Mouse (Mus musculus) limb, embryonic 11.5 days (tissue): ENCODE measurements at regions not wholly inside any gene's neighbourhood (a gene's known extent, or its start where the extent isn't known, plus 50 kb on each side); places are given as distances from the start of the nearest gene placed in this dataset.

Experiments used
- ATAC-seq: fragments of 200-750 bp; cut with Nextera tagmentation; 2 replicates; pipeline ENCODE4 v1.8.0; 2017; ENCODE audit warnings: low read depth; ENCODE audit not compliant: insufficient number of reproducible peaks, low FRiP score, low TSS enrichment
- DNase-seq: peaks from one replicate; pipeline ENCODE4 v3.0.0-alpha.2; 2015; ENCODE audit warnings: low spot score
- H3K27ac ChIP-seq: fragments of 300-500 bp; sonication (generic); replicated peaks from 2 replicates; pipeline ENCODE4 v1.5.1; 2014; ENCODE audit warnings: low read depth, mild to moderate bottlenecking, low read length
- H3K27me3 ChIP-seq: fragments of 300-500 bp; sonication (generic); 2 replicates; pipeline ENCODE4 v1.6.1; 2014; ENCODE audit warnings: mild to moderate bottlenecking, low read length, mixed read lengths; ENCODE audit not compliant: control insufficient read depth, insufficient read depth
- H3K36me3 ChIP-seq: fragments of 300-500 bp; sonication (generic); 2 replicates; pipeline ENCODE4 v1.6.1; 2014; ENCODE audit warnings: mild to moderate bottlenecking, low read length, moderate library complexity, mixed read lengths; ENCODE audit not compliant: control insufficient read depth, insufficient read depth
- H3K4me1 ChIP-seq: fragments of 300-500 bp; sonication (generic); 2 replicates; pipeline ENCODE4 v1.6.1; 2014; ENCODE audit warnings: low read length, mixed read lengths; ENCODE audit not compliant: control insufficient read depth, insufficient read depth
- H3K4me2 ChIP-seq: fragments of 300-500 bp; sonication (generic); 2 replicates; pipeline ENCODE4 v1.6.1; 2014; ENCODE audit warnings: low read depth, mild to moderate bottlenecking, moderate library complexity; ENCODE audit not compliant: severe bottlenecking
- H3K4me3 ChIP-seq: fragments of 300-500 bp; sonication (generic); 2 replicates; pipeline ENCODE4 v1.5.1; 2014; ENCODE audit warnings: low read depth, low read length
- H3K9ac ChIP-seq: fragments of 300-500 bp; sonication (generic); 2 replicates; pipeline ENCODE4 v1.6.1; 2014; ENCODE audit warnings: mild to moderate bottlenecking, low read length
- H3K9me3 ChIP-seq: fragments of 300-500 bp; sonication (generic); 2 replicates; pipeline ENCODE4 v1.6.1; 2016; ENCODE audit warnings: low read length; ENCODE audit not compliant: control insufficient read depth
- WGBS: fragments of 180-500 bp; shearing (Covaris S2); extraction: QIAGEN DNeasy Blood & Tissue Kit; methylation state at CpG from one replicate; pipeline ENCODE4 v1.1.7; 2014; 5-methylcytosine and 5-hydroxymethylcytosine counted together

- Histone ChIP-seq H3K9ac (no peak overlapping the region), H3K4me2 (no peak overlapping the region), H3K4me1 (peaks cover 11% of the 10 kb centered on the region), H3K27me3 (no peaks in the 10 kb centered on the region), H3K4me3 (no peak overlapping the region), H3K27ac (no peak overlapping the region), H3K36me3 (no peaks in the 10 kb centered on the region), H3K9me3 (no peaks in the 10 kb centered on the region)
- DNase-seq (no peak), ATAC-seq (no peak)
- WGBS: 81% methylated on average over 11 of the region's 11 CpGs
These were observed 113.7 kb downstream of the Phlda1 start for GRCm38 (mm10) chr10:111619627-111620270.

GRCm38 (mm10) chr10:111620927-111621676, 115.0 kb downstream of the Phlda1 start:
- H3K4me1 ChIP-seq: peaks cover 11% of the 10 kb centered on the region
- no peaks in the 10 kb centered on the region for H3K36me3 ChIP-seq
- no peak for ATAC-seq
- no peaks in the 10 kb centered on the region for H3K27me3 ChIP-seq
- H3K9ac ChIP-seq: no peak overlapping the region
- H3K9me3 ChIP-seq: no peaks in the 10 kb centered on the region
- 53% methylated on average over 11 of the region's 11 CpGs for WGBS
- H3K4me2 ChIP-seq: no peak overlapping the region
- no peak overlapping the region for H3K4me3 ChIP-seq
- H3K27ac ChIP-seq: no peak overlapping the region
- no peak for DNase-seq

- H3K27me3 ChIP-seq: no peaks in the 10 kb centered on the region
- H3K4me2 ChIP-seq: no peak overlapping the region
- H3K4me1 ChIP-seq: peaks cover 11% of the 10 kb centered on the region
- no peak for DNase-seq
- H3K9ac ChIP-seq: no peak overlapping the region
- no peak for ATAC-seq
- H3K4me3 ChIP-seq: no peak overlapping the region
- WGBS: 30% methylated on average over 4 of the region's 4 CpGs
- no peaks in the 10 kb centered on the region for H3K9me3 ChIP-seq
- no peak overlapping the region for H3K27ac ChIP-seq
- no peaks in the 10 kb centered on the region for H3K36me3 ChIP-seq
These were observed 116.7 kb downstream of the Phlda1 start for GRCm38 (mm10) chr10:111622789-111623188.

- 69% methylated on average over 2 of the region's 2 CpGs for WGBS
- no peak overlapping the region for H3K4me2 ChIP-seq
- no peaks in the 10 kb centered on the region for H3K36me3 ChIP-seq
- ATAC-seq (no peak), DNase-seq (no peak)
- no peaks in the 10 kb centered on the region for H3K27me3 ChIP-seq
- H3K9me3 ChIP-seq: no peaks in the 10 kb centered on the region
- H3K4me3 ChIP-seq: no peak overlapping the region
- H3K9ac ChIP-seq: no peak overlapping the region
- no peak overlapping the region for H3K27ac ChIP-seq
- peaks cover 11% of the 10 kb centered on the region for H3K4me1 ChIP-seq
These were observed 117.9 kb downstream of the Phlda1 start for GRCm38 (mm10) chr10:111624021-111624420.

- Histone ChIP-seq H3K9me3 (no peaks in the 10 kb centered on the region; the same call in 1 of the 2 replicates), H3K4me3 (no peak overlapping the region), H3K4me2 (no peak overlapping the region), H3K9ac (no peak overlapping the region), H3K4me1 (peaks cover 11% of the 10 kb centered on the region), H3K27me3 (no peaks in the 10 kb centered on the region), H3K27ac (no peak overlapping the region), H3K36me3 (no peaks in the 10 kb centered on the region)
- WGBS: 59% methylated on average over 7 of the region's 7 CpGs
- DNase-seq (no peak), ATAC-seq (no peak)
These were observed 118.5 kb downstream of the Phlda1 start for GRCm38 (mm10) chr10:111624624-111625023.

GRCm38 (mm10) chr10:111625573-111625972, 119.5 kb downstream of the Phlda1 start:
- H3K36me3 ChIP-seq: no peaks in the 10 kb centered on the region
- H3K27me3 ChIP-seq: no peaks in the 10 kb centered on the region
- no peaks in the 10 kb centered on the region; the same call in 1 of the 2 replicates for H3K9me3 ChIP-seq
- DNase-seq (no peak), ATAC-seq (no peak)
- peaks cover 11% of the 10 kb centered on the region for H3K4me1 ChIP-seq
- no peak overlapping the region for H3K4me2 ChIP-seq
- no peak overlapping the region for H3K4me3 ChIP-seq
- no peak overlapping the region for H3K27ac ChIP-seq
- 93% methylated on average over 11 of the region's 11 CpGs for WGBS
- H3K9ac ChIP-seq: no peak overlapping the region

- no peaks in the 10 kb centered on the region for H3K36me3 ChIP-seq
- 93% methylated on average over 6 of the region's 6 CpGs for WGBS
- peaks cover 11% of the 10 kb centered on the region for H3K4me1 ChIP-seq
- H3K9me3 ChIP-seq: no peaks in the 10 kb centered on the region; the same call in 1 of the 2 replicates
- ATAC-seq (no peak), DNase-seq (no peak)
- no peak overlapping the region for H3K4me2 ChIP-seq
- H3K9ac ChIP-seq: no peak overlapping the region
- H3K27me3 ChIP-seq: no peaks in the 10 kb centered on the region
- H3K27ac ChIP-seq: no peak overlapping the region
- no peak overlapping the region for H3K4me3 ChIP-seq
These were observed 119.9 kb downstream of the Phlda1 start for GRCm38 (mm10) chr10:111626009-111626408.

GRCm38 (mm10) chr10:111636283-111636682, 130.2 kb downstream of the Phlda1 start:
- H3K36me3 ChIP-seq: no peaks in the 10 kb centered on the region
- WGBS: 63% methylated on average over 14 of the region's 14 CpGs
- no peaks in the 10 kb centered on the region for H3K9me3 ChIP-seq
- no peak overlapping the region for H3K4me3 ChIP-seq
- H3K27ac ChIP-seq: no peak overlapping the region
- no peak overlapping the region for H3K4me2 ChIP-seq
- no peak for ATAC-seq
- no peak overlapping the region for H3K9ac ChIP-seq
- no peak for DNase-seq
- no peaks in the 10 kb centered on the region for H3K27me3 ChIP-seq
- no peaks in the 10 kb centered on the region for H3K4me1 ChIP-seq
